Mouse (Mus musculus) duodenum, adult 2 months (tissue): Measurements from ENCODE around the gene Lpxn. TPM values are rescaled to one million over a fixed set of nuclear protein-coding genes. Genes with fewer than 3 reads are reported as not detected.

Experiments
- polyA plus RNA-seq: library from polyadenylated mRNA; depleted of rRNA; stranded (reverse); fragments of >200 nt; gene quantifications from 2 replicates; pipeline ENCODE4 v1.2.3, GENCODE M21; 2012; ENCODE audit warnings: low replicate concordance; rRNA removed

The Lpxn gene
- polyA plus RNA-seq, result 1.9 and 2.6 TPM in 2 replicates

GRCm38 (mm10) chr19:12795511-12796327, at the start of gene Lpxn, which contains the start of gene Zfp91:
TSS of gene Lpxn (plus strand) at chr19:12796193.
TSS of gene Zfp91 (minus strand) at chr19:12796126.

GRCm38 (mm10) chr19:12765308-12765707, 30.7 kb upstream of the Lpxn start, which contains the start of gene Cntf:
TSS of gene Cntf (minus strand) at chr19:12765632.

GRCm38 (mm10) chr19:12846382-12846781, 50.4 kb downstream of the Lpxn start, which contains the start of gene Gm5244:
TSS of gene Gm5244 (plus strand) at chr19:12846682.

GRCm38 (mm10) chr19:12856983-12857382, 61.0 kb downstream of the Lpxn start, which contains the start of gene Olfr1444:
TSS of gene Olfr1444 (plus strand) at chr19:12857283.

Other genes with a start within 250 kb of the Lpxn start
- 0.05 TPM in 1 of 2 replicates, not detected in the other for gene Gm4952, start 196.2 kb upstream of the Lpxn start, polyA plus RNA-seq
- gene Glyat, start 162.9 kb upstream of the Lpxn start, polyA plus RNA-seq, result not detected in 2 replicates
- gene Olfr1442, start 125.8 kb upstream of the Lpxn start, polyA plus RNA-seq, result not detected in 2 replicates
- gene Olfr1443, start 118.1 kb upstream of the Lpxn start, polyA plus RNA-seq, result not detected in 2 replicates
- not detected in 2 replicates for gene Keg1, start 100.4 kb upstream of the Lpxn start, polyA plus RNA-seq
- 0.25 TPM in 1 of 2 replicates, not detected in the other for gene Cntf, start 30.6 kb upstream of the Lpxn start, polyA plus RNA-seq
- gene Zfp91, start 67 bp upstream of the Lpxn start, polyA plus RNA-seq, result 4.9 and 5.7 TPM in 2 replicates
- not detected in 2 replicates for gene Gm5244, start 50.5 kb downstream of the Lpxn start, polyA plus RNA-seq
- not detected in 2 replicates for gene Olfr1444, start 61.1 kb downstream of the Lpxn start, polyA plus RNA-seq
- gene Olfr1445, start 87.7 kb downstream of the Lpxn start, polyA plus RNA-seq, result not detected in 2 replicates
- not detected in 2 replicates for gene Olfr1446, start 97.3 kb downstream of the Lpxn start, polyA plus RNA-seq
- not detected in 2 replicates for gene Olfr1447, start 107.5 kb downstream of the Lpxn start, polyA plus RNA-seq
- not detected in 2 replicates for gene Olfr1448, start 128.2 kb downstream of the Lpxn start, polyA plus RNA-seq
- gene Olfr1449, start 134.6 kb downstream of the Lpxn start, polyA plus RNA-seq, result not detected in 2 replicates
- not detected in 2 replicates for gene Olfr1450, start 154.1 kb downstream of the Lpxn start, polyA plus RNA-seq
- not detected in 2 replicates for gene Olfr1451, start 198.8 kb downstream of the Lpxn start, polyA plus RNA-seq
- gene Olfr1453, start 232.1 kb downstream of the Lpxn start, polyA plus RNA-seq, result not detected in 2 replicates